Mouse (Mus musculus) stomach, postnatal 0 days (tissue): ENCODE measurements at regions not wholly inside any gene's neighbourhood (a gene's known extent, or its start where the extent isn't known, plus 50 kb on each side); places are given as distances from the start of the nearest gene placed in this dataset.

ENCODE experiments used
- ATAC-seq: fragments of 200-750 bp; cut with Nextera tagmentation; 2 replicates; pipeline ENCODE4 v1.8.0; 2017; ENCODE audit not compliant: low FRiP score, low TSS enrichment
- DNase-seq: peaks from one replicate; pipeline ENCODE4 v3.0.0-alpha.2; 2016; ENCODE audit warnings: low spot score
- H3K27ac ChIP-seq: fragments of 300-500 bp; sonication (generic); replicated peaks from 2 replicates; pipeline ENCODE4 v1.5.1; 2014; ENCODE audit warnings: mild to moderate bottlenecking, control low read depth
- H3K27me3 ChIP-seq: fragments of 300-500 bp; sonication (generic); 2 replicates; pipeline ENCODE4 v1.6.1; 2014; ENCODE audit warnings: low read length; ENCODE audit not compliant: control insufficient read depth, insufficient read depth
- H3K36me3 ChIP-seq: fragments of 300-500 bp; sonication (generic); 2 replicates; pipeline ENCODE4 v1.6.1; 2014; ENCODE audit warnings: low read length, mixed read lengths; ENCODE audit not compliant: control insufficient read depth, insufficient read depth
- H3K4me1 ChIP-seq: fragments of 300-500 bp; sonication (generic); replicated peaks from 2 replicates; pipeline ENCODE4 v1.6.1; 2014; ENCODE audit warnings: antibody characterized with exemption; ENCODE audit not compliant: control insufficient read depth, insufficient read depth
- H3K4me2 ChIP-seq: fragments of 300-500 bp; sonication (generic); replicated peaks from 2 replicates; pipeline ENCODE4 v1.6.1; 2014; ENCODE audit warnings: low read depth, mild to moderate bottlenecking, control low read depth, moderate library complexity
- H3K4me3 ChIP-seq: fragments of 300-500 bp; sonication (generic); 2 replicates; pipeline ENCODE4 v1.5.1; 2014; ENCODE audit warnings: low read depth, low read length, control low read depth
- H3K9ac ChIP-seq: fragments of 300-500 bp; sonication (generic); 2 replicates; pipeline ENCODE4 v1.6.1; 2014; ENCODE audit warnings: mild to moderate bottlenecking, low read length, control low read depth, mixed read lengths
- H3K9me3 ChIP-seq: fragments of 300-500 bp; sonication (generic); 2 replicates; pipeline ENCODE4 v1.6.1; 2016; ENCODE audit warnings: low read length; ENCODE audit not compliant: control insufficient read depth
- CTCF ChIP-seq: IDR thresholded peaks from 2 replicates; pipeline ENCODE4 v1.5.1; 2016; ENCODE audit warnings: antibody characterized with exemption, low read depth, mild to moderate bottlenecking, moderate library complexity
- EP300 ChIP-seq: optimal IDR thresholded peaks from 2 replicates; pipeline ENCODE3; 2016; ENCODE audit warnings: antibody characterized with exemption
- WGBS: fragments of 180-500 bp; shearing (Covaris S2); extraction: QIAGEN DNeasy Blood & Tissue Kit; methylation state at CpG from one replicate; pipeline ENCODE4 v1.1.7; 2014; 5-methylcytosine and 5-hydroxymethylcytosine counted together

GRCm38 (mm10) chr3:37842289-37842688, 118.0 kb upstream of the Gm5148 start:
- Histone ChIP-seq H3K9me3 (no peaks in the 10 kb centered on the region), H3K9ac (no peak overlapping the region), H3K4me3 (no peak overlapping the region), H3K4me2 (no peak overlapping the region), H3K4me1 (peaks cover 12% of the 10 kb centered on the region; the same call in 1 of the 2 replicates), H3K36me3 (no peaks in the 10 kb centered on the region), H3K27me3 (no peaks in the 10 kb centered on the region), H3K27ac (peak overlapping the region; percentile 70)
- peak; percentile 52; the same call in 1 of the 2 replicates for ATAC-seq
- no peak for TF ChIP-seq CTCF
- TF ChIP-seq EP300: no peak
- WGBS: 20% methylated on average over 7 of the region's 7 CpGs
- DNase-seq: no peak

GRCm38 (mm10) chr3:37838896-37839295, 114.6 kb upstream of the Gm5148 start:
- Histone ChIP-seq H3K4me3 (no peak overlapping the region), H3K36me3 (no peaks in the 10 kb centered on the region), H3K27me3 (no peaks in the 10 kb centered on the region), H3K4me2 (no peak overlapping the region), H3K27ac (peak overlapping the region; percentile 49), H3K4me1 (peaks cover 7% of the 10 kb centered on the region; the same call in 1 of the 2 replicates), H3K9me3 (no peaks in the 10 kb centered on the region), H3K9ac (no peak overlapping the region)
- no peak for ATAC-seq
- 53% methylated on average over 11 of the region's 11 CpGs for WGBS
- peak; percentile 22 for DNase-seq
- TF ChIP-seq EP300 (no peak), CTCF (no peak)

- 61% methylated on average over 5 of the region's 5 CpGs for WGBS
- Histone ChIP-seq H3K4me3 (no peak overlapping the region), H3K4me1 (0 out of 2 replicates have a peak, but pooled peaks cover 2% of the 10 kb centered on the region), H3K27me3 (no peaks in the 10 kb centered on the region), H3K9ac (no peak overlapping the region), H3K4me2 (no peak overlapping the region), H3K27ac (no peak overlapping the region), H3K9me3 (no peaks in the 10 kb centered on the region), H3K36me3 (no peaks in the 10 kb centered on the region)
- TF ChIP-seq EP300: no peak
- TF ChIP-seq CTCF: no peak
- DNase-seq: no peak
- no peak for ATAC-seq
These were observed 112.5 kb upstream of the Gm5148 start for GRCm38 (mm10) chr3:37836749-37837148.

- Histone ChIP-seq H3K27me3 (no peaks in the 10 kb centered on the region), H3K4me1 (0 out of 2 replicates have a peak, but pooled peaks cover 2% of the 10 kb centered on the region), H3K9ac (no peak overlapping the region), H3K4me3 (no peak overlapping the region), H3K27ac (no peak overlapping the region), H3K9me3 (no peaks in the 10 kb centered on the region), H3K4me2 (no peak overlapping the region), H3K36me3 (no peaks in the 10 kb centered on the region)
- no peak for TF ChIP-seq CTCF
- TF ChIP-seq EP300: no peak
- 76% methylated on average over 2 of the region's 2 CpGs for WGBS
- ATAC-seq: no peak
- no peak for DNase-seq
These were observed 111.4 kb upstream of the Gm5148 start for GRCm38 (mm10) chr3:37835687-37836086.

- no peak overlapping the region for H3K9ac ChIP-seq
- H3K27ac ChIP-seq: no peak overlapping the region
- no peak for ATAC-seq
- H3K4me1 ChIP-seq: 0 out of 2 replicates have a peak, but pooled peaks cover 2% of the 10 kb centered on the region
- H3K4me2 ChIP-seq: no peak overlapping the region
- H3K9me3 ChIP-seq: no peaks in the 10 kb centered on the region
- no peaks in the 10 kb centered on the region for H3K36me3 ChIP-seq
- TF ChIP-seq CTCF: no peak
- no peak for TF ChIP-seq EP300
- H3K4me3 ChIP-seq: no peak overlapping the region
- no peak for DNase-seq
- no peaks in the 10 kb centered on the region for H3K27me3 ChIP-seq
- WGBS: 70% methylated on average over 5 of the region's 5 CpGs
These were observed 110.8 kb upstream of the Gm5148 start for GRCm38 (mm10) chr3:37835135-37835534.

GRCm38 (mm10) chr3:37834626-37835025, 110.3 kb upstream of the Gm5148 start:
- Histone ChIP-seq H3K27me3 (no peaks in the 10 kb centered on the region), H3K27ac (no peak overlapping the region), H3K4me3 (no peak overlapping the region), H3K36me3 (no peaks in the 10 kb centered on the region), H3K4me1 (0 out of 2 replicates have a peak, but pooled peaks cover 2% of the 10 kb centered on the region), H3K9ac (no peak overlapping the region), H3K9me3 (no peaks in the 10 kb centered on the region), H3K4me2 (no peak overlapping the region)
- DNase-seq (no peak), ATAC-seq (peak; percentile 51; the same call in 1 of the 2 replicates)
- 32% methylated on average over 3 of the region's 3 CpGs for WGBS
- no peak for TF ChIP-seq CTCF
- no peak for TF ChIP-seq EP300
